Mouse (Mus musculus) heart, adult 11 months (tissue): ENCODE data around the gene Ctnnbip1.

ENCODE experiments used
- DNase-seq: peaks from one replicate; pipeline ENCODE4 v3.0.0; 2022

The Ctnnbip1 gene

DNA sequence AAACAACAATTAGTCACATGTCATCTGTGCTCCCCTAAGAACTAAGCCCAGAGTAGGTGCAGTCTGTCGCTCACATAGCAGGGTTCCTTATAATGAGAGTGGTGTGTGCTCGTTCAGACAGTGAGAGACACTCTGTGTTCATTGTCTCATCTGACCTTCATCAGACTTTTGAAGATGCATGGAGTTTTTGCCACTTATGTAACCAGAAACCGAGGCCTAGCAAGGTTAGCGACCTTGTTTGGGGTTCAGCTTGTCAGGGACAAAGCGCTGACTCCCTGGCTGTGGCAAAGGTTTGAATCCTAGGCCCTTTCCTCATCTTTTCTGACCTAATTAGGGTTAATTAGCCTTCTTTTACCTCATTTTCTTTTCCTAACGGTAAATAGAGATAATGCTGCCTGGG is 5.9 kb downstream of the Ctnnbip1 start:
- no peak for DNase-seq

DNA sequence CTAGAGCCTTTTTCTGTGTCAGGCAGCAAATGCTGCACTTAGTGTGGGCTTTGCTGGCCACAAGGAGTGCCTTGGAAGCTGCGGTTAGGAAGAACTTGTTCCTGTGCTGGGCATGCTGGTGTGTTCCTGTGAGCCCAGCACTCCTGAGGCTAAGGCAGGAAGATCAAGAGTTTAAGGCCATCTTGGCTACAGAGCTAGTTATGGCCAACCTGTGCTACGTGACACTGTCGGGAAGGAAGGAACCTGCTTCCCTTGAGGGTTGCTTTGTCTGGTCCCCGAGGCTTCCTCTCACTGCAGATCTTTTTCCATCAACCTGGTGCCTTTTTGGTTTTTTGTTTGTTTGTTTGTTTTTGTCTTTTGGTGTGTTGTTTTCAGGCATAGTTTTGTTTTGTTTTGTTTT is 7.1 kb downstream of the Ctnnbip1 start:
- peak; percentile 92 for DNase-seq

DNA sequence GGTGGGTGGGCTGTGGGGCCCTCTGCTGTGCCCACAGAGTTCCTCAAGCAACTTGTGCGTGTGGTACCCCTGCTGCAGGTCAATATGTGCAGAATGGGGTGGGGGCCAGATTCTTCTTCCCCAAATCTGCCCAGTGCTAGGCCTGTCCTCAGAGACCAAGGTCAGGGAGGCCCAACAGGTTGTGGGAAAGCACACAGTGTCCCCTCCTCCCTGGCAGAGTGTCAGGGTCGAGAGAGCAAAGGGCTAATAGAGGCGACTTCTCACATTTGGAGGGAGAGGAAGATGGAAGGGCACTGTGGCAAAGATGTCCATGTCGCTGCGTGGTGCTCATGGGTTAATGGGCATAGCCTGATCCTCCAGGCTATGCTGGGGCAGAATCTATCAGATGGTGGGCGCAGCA is 7.8 kb downstream of the Ctnnbip1 start:
- DNase-seq = no peak

DNA sequence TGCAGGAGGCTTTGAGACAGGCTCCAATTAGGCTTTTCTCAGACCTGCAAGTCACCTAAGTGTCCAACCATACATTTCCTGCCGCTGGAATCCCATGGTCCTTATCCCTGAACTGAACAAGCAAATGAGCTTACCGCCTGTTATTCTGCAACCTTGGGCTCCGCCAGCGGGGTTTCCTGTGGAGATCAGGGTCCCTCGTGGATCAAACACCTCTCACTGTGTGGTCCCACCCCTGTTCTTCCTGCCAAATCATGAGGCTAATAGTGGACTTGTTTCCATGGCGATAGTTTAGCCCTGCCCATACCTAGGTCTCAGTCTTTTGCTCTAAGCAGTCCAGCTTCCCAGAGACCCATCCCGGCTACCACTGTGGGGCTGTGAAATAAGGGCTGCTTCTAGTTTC is 8.3 kb downstream of the Ctnnbip1 start:
- DNase-seq = peak; percentile 99

DNA sequence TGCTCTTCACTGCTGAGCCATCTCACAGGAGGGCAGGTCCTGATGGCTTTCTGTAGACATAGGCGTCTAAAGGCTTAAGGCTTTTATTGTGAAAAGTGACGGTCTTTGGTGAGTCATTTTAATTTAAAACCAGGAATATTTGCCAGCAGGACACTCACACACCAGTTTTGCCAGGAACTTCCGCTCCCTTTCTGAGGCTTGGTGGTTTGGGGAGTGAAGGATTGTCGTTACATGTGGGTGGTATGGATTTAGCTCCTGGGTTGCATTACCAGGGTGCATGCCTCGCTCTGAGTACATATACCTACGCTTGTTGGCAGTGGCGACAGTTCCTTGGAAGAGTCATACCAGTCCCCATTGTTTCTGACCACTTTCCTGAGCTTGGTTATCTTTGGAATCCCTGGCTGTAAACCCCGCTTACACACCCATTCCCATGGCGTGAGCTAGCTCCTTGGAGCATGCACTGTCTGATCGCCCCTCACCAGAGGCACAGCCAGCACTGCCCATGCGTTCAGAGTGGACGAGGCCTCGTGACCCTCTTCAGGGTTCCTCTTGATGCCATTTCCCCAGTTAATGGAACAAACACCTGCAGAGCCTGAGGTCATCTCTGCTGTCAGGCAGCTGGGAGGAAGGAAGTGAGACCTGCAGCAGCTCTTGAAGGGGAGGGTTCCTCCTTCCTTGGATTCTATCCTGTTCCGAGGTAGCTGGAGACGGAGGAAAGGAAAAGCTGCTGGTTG is 9.8 kb downstream of the Ctnnbip1 start:
- peak; percentile 98 for DNase-seq

DNA sequence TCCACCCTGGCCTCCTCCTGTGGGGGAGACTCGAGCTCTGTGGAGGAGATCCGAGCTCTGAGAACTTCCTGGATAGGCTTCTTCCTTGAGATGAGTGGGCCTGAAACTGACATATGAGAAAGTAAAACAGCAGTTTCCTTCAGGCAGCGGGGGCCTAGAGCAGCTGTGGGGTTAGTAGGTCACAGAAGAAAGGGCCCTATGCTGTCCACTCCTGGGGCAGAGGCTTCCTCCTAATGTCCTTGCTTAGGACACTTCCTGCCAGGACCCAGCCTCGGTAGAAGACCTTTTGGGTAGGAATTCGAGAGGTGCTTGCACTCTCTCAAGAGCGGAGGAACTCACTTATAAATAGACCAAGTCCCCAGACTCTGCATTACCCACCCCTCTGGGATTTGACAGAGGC is 11.7 kb downstream of the Ctnnbip1 start:
- DNase-seq = peak; percentile 94

DNA sequence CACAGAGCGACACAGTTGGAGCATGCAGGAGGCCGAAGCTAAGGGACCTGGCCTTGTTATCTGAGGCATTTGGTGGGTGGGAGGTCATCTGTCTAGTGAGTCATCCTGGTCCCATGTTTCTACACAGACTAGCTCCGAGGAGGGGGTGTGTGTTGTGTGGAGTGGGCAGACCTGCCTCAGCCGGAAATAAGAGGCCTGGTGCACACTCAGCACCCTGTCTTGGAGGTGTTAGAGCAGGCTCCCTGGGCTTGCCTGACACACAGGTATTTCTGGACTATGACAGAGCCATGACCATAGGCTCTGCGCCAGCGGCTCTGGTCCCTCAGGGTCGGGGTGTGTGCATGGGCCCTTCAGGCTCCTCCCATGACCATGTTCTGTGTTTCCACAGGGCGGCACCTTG is 21.4 kb downstream of the Ctnnbip1 start:
- DNase-seq = peak; percentile 97

DNA sequence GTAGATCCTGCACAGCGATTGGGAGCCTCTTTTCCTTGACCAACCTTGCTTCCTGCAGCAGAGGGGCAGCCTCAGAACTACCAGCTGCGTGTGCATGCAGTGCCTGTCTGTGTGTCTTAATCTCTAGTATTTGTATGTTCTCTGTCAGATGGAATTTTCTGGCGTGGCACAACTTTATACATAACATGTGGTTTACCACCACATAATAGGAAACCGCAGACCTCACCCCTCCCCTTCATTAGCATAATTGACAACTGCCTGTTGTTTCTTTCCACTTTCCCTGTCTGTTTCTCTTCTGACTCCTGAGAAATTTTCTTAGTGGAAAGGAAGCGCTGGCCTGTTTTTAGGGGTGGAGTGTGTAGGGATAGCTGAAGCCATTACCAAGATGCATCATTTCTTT is 23.9 kb downstream of the Ctnnbip1 start:
- no peak for DNase-seq

DNA sequence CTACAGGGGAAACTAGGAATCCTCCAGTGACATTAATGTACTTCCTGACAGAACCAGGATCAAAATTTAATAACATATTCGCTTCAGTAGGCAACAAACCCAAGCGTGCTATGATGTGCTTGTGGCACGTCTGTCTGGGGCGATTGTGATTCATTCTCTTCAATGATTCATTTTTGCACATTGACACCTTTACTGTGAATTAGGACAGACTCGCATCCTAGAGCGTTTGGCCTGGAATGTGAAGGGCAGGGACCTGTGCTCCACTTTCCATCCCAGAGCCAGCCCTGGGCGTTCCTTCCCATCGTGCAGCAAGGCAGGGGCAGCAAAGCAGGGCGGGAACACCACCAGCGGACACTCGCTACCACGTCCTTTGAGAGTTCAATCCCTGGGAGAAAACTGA is 24.4 kb downstream of the Ctnnbip1 start:
- DNase-seq = no peak

DNA sequence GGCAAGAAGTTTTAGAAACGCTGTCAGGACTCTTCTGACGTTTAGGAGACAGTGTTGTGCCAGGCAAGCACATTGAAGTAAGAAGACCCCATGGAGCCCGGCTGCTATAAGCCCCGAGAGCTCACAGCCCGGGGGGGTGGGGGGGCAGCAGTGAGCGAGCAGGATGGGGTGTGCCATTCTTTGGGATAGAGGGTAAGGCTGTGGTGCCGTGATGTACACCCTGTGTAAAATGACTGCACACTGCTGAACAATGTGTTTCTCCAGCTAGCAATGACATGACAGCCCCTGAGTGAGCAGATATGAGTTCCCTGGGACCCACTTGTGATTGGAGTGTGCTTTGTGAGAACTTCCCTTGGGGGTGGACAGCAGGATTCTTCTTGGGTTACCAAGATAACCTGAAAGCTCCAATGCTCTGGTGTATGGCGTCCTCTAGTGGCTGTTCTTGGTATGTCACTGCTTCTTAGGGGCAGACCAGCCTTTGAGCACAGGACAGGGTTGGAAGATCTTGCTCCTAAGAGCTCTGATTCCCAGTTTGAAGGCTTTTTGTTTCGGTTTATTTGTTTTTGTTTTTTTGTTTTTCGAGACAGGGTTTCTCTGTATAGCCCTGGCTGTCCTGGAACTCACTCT is 25.0 kb downstream of the Ctnnbip1 start:
- DNase-seq = peak; percentile 96

DNA sequence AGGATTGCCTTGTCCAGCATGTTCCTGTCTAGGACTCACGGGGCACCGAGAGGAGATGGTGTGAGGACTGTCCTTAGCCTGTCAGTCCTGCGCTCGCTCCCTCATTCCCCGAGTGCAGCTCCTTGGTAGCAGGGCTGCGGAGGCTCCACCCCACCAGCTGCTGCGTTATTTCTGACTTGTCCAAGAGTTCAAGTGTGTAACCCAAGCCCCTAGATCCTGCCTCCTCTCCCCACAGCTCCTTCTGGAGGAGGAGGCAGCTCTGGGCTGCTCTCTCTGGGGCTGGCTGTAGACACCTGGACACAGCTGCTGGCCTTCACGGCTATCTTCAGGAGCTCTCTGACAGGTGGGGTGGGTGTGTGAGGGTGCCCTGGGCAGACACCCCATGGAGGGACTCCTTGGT is 26.9 kb downstream of the Ctnnbip1 start:
- no peak for DNase-seq

DNA sequence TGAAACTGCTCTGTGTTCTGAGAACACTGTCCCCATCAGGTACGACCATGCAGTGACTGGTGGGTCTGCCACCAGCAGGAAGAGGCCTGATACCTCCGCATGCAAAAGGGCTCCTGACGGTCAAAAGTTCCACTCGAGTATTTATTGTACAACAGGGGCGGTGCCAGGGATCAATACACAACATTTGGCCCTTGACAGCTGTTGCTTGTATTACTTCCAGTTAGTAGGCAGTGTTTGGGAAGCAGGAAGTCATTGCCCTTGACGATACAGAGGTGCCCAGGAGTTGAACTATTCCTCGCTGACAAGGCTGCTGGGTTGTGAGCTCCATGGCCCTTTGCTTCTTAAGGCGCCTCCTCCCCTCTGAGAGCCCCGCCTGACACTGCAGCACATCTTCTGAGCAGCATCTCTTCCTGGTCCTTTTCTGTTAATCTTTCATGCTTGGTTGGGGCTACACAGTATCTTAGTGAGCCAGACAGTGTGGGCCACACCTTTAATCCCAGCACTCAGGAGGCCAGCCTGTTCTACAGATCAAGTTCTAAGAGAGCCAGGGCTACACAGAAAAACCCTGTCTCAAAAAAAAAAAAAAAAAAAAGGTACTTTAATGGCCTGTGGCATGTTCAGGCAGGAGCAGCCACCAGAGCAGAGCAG is 28.9 kb downstream of the Ctnnbip1 start:
- no peak for DNase-seq

DNA sequence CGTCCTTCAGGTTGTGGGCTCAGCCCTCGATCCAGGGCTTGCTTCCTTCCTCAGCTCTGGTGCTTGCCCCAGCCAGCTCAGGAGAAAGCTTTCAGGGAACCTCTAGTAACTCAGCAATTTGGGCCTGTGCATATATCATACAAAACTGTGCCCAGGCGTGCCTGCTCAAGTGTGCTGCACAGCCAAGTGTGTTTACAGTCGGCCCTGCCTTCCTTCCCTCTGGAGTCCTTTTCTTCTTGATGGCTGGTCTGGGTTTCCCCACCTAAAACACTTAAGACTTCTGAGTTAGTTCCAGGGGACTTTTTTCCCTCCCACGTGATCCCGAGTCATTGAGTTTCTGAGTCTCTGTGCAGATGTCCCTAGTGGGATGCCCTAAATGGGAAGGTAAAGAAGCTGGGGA is 29.5 kb downstream of the Ctnnbip1 start:
- no peak for DNase-seq

DNA sequence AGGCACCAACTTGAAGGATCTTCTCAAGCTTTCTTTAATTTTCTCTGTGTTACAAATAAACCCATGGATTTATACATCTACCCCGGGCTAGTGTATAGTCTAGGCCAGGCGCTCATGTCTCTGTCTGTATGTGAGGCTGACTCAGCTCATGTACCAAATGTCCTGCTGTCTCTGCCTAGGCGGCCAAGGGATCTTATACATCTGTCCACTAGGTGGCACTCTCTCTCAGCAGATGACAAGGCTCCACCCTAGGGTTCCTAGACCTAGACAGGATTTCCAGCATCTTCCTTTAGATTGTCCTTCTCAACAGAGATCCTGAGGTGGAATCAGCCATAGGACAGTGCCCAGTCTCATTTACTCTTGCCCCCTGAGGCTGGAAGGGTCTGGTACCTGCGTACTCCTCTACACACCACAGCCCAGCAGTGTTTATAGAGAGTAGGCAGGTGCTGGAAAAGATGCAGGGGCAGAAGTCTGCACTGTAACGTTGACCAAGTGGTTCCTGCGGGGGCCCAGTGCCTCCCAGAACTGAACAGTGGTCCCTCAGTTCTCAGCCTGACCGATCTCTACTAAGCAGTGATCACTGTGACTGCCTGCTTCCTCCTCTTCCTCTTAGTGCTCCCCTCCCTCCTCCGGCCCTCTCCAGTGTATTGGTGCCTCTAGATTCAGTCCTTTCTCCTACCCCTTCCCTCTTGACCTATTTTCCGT is 31.3 kb downstream of the Ctnnbip1 start:
- DNase-seq = peak; percentile 97

DNA sequence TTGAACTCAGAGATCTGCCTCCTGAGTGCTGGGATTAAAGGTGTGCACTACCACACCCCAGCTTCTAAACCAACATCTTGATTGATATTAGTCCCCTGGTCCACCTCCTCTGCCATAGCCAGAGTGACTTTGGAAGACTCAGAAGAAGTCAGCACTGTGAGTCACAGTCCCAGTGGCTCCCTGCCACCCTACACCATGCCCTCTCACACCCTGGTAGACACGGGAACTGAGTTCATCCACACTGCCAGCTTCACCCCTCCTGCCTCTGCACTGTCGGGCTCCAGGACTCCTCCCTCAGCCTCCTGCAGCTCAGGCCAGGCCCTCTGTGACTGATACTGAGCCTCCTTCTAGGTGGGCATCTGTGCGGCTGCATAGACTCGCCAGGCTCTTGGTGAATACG is 32.8 kb downstream of the Ctnnbip1 start:
- DNase-seq = no peak

DNA sequence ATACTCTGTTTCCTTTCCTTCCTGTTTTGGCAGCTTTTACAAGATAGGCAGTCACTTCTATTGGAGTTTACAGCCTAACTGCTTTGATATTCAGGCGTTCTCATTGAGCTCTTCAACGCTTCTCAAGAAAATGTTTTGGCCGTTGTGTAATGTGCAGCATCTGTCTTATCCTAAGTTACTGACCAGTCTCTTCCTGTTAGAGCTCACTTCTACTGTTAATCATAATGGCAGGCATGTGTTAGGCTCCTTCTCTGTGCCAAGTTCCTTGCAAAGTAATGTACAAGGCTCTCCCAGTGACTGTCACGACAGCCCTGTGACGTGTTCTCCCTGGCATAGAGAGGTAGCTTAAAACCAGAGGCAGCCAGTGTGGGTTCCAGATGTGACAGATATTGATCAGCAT is 33.7 kb downstream of the Ctnnbip1 start:
- no peak for DNase-seq

DNA sequence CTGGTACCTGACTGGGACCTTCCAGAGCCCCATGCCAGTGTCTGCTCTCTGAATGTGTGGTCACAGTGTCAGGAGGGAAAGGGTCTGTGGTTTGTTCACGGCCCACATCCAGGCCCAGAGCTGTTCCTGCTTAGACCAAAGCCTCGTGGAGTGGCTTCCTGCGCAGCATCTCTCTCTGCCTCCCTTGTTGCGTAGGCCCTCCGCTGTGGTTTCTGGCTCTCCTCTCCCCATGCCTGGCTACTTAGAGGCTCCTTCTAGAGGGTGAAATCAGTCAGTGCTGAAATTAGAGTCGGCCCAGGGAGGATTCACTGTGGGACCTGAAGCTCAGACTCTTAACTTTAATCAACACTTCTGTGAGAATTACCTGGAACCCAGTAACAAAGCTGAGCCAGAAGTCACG is 35.8 kb downstream of the Ctnnbip1 start:
- no peak for DNase-seq

DNA sequence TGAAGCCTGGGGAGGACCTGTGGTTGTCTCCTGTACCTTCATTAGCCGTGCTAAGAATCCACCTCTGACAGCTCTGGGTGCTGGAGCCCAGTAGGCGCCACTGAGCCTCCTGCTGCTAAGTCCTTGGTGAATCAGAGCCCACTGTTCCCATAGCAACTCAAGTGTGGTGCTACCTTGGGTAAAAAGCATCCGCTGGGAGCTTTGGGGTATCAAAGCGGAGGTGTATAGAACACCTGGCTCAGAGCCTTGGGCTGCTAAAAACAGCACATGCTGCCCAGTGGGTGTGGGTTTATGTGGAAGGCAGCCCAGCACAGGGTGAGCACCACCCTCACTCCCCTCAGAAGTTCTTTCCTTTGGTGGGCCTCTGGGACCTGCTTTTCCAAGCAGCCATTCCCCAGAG is 38.1 kb downstream of the Ctnnbip1 start:
- no peak for DNase-seq

DNA sequence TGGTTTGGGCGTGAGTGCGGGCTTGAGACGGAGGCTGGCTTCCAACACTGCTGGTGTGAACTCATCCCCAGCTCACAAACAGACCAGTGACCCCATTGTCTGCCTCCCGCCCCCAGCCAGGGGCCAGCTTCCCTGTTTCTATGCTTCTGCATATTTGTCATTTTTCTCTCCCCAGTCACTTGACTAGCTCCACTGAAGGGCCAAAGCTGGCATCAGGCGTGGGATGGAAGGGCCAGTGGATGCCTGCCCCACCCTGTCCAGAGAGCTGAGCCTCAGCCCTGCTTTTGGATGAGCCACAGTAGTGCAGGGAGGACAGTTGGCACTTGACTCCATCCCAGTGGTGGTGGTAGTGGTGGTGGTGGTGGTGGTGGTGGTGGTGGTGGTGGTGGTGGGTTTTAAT is 39.9 kb downstream of the Ctnnbip1 start:
- peak; percentile 91 for DNase-seq

DNA sequence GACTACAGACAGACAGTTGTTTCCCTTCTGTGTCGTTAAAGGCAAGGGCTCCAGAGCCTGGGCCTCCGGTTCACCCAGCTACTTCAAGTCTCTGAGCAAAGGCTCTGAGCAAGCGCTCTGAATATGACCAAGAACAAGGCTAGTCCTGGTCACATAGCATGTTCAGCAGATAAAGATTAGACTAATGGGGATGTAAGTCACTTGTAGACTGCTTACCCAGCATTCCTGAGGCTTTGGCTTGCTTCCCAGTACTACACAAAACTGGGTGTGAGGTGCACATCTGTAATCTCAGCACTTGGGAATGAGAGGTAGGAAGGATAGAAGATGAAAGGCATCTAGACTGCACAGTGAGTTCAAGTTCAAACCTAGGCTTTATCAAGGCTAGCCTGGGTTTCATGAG is 40.4 kb downstream of the Ctnnbip1 start:
- no peak for DNase-seq

DNA sequence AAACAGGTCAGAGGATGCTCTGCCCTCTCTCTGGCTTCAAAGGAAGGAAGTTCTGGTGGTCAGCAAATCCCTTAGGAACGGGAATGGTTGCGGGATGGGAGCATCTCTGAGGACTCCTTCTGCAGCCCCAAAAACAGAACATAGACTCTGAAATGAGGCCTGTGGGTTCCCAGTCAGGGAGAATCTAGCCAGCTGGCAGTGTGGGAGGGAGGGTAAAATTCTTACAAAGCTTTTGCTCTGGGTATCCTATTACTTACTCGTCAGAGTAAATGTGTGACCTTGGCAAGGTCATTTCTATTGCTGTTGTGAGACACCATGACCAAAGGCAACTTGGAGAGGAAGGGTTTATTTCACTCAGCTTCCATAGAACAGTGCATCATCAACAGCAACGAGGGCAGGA is 43.4 kb downstream of the Ctnnbip1 start:
- DNase-seq = peak; percentile 86

DNA sequence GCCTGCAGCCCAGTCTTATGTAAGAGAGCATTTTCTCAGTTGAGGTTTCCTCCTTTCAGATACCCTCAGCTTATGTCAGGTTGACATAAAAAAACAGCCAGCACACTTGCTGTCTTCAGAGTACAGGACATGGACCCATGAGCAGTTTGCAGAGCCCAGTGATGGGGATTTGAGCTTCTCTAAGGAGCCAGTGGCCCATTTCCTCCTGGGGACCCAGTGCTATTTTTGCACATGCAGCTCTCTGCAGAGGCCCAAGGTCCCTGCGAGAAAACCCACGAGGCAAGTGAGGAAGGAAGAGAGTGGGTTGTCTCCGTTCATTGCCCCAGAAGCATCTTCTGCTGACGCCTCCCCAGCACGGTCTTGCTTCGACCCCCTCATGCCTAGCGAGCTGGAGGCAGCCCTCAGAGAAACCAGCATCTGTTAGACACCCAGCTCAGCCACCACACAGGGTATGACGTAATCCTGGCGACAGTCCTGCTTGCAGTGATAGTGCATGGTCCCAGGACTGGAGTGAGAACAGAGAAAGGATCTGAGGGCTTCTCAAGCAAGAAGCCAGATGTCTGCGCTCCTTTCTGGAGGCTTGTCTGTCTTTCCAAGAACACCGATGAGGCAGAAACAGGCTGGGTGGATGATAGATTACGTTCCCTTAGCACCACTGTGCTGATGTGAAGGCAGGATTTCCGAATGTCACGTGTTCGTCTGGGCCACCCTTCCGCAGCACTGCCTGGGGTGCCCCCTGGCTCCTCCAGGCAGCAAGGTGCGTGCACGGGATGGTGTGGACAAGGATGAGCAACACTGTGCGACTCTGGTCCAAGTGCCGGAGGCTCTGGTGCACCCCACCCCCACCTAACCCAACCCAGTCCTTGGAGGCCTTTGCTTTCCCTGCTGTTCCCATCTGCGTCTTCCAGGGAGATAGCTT is 44.2 kb downstream of the Ctnnbip1 start:
- peak; percentile 99 for DNase-seq

DNA sequence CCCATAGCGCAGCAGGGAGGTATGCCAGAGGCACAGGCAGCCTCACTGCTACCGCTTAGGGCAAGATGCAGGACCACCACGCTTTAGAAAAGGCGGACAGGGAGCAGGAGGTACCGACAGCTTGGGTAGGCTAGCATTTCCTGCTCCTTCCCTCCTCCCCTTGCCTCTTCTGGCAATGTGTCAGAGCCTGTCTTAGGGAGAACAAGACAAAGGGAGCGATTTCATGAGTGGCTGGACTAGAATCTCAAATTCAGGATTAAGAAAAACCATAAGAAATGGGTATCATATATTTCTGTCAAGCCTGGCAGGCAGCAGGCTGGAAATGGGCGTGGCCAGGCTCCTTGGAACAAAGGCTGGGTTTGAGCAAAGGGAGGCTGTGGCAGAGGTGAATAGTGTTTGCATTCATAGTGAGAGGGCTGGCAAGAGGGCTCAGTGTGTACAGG is 44.9 kb downstream of the Ctnnbip1 start:
- peak; percentile 90 for DNase-seq
